Mouse (Mus musculus): ENCODE measurements around the gene Pum1.

DNA sequence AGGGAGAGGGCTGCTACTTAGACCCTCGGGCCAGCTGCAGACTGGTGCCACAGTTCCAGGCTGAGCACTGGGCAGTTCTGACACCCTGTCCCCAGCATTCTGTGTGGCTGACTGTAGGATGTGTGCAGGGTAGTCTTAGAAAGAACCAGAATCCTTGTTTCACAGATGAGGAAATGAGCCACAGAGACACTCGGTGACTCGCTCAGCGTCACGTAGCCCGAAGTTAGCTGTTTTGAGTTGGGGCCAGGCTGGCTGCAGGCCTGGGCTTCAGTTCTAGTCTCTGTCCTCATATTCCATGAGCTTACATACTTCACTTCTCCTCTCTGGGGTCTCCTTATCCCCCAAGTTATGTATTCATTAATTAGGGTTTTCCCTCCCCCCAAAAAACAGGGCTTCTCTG lies 132.8 kb downstream of the Pum1 start:
- TF ChIP-seq GATA2 (IDR thresholded peaks at IDR 0.05; ENCODE audit: borderline replicate concordance, low read depth, low read length) (no peak), CTCF (IDR thresholded peaks at IDR 0.05; ENCODE audit: low read depth, low read length) (no peak), GATA1 (IDR thresholded peaks at IDR 0.05; ENCODE audit: borderline replicate concordance, low read length) (no peak), TAL1 (conservative IDR thresholded peaks at IDR 0.05; ENCODE audit: low read depth, low read length) (no peak)

All from G1E (cell line).